Mouse (Mus musculus) adrenal gland, postnatal 10 days (tissue): ENCODE results near the gene Rrm2. TPM values are rescaled to one million over a fixed set of nuclear protein-coding genes. Genes with fewer than 3 reads are reported as not detected.

Experiments used
- DNase-seq: peaks from one replicate; pipeline ENCODE4 v3.0.0; 2021; ENCODE audit warnings: mixed read lengths
- total RNA-seq, 2 experiments: library from RNA; stranded (reverse); gene quantifications; 2 replicates each; pipeline ENCODE4 v1.2.3; 2021

Rrm2 gene
- total RNA-seq, 2 experiments from 2014 or later: 43.7 to 50.5 TPM

DNA sequence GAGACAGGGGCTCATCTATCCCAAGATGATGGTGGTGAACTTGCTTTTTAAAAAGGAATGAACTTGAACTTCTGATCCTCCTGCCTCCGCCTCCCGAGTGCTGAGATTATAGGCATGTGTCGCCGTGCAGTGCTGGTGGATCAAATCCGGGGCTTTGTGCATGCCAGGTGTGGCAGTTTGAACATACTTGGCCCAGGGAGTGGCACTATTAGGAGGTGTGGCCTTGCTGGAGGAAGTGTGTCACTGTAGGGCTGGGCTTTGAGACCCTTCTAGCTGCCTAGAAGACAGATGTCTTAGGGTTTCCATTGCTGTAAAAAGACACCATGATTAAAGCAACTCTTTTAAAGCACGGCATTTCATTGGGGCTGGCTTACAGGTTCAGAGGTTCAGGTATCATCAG lies 42.5 kb downstream of the Rrm2 start:
- no peak for DNase-seq

DNA sequence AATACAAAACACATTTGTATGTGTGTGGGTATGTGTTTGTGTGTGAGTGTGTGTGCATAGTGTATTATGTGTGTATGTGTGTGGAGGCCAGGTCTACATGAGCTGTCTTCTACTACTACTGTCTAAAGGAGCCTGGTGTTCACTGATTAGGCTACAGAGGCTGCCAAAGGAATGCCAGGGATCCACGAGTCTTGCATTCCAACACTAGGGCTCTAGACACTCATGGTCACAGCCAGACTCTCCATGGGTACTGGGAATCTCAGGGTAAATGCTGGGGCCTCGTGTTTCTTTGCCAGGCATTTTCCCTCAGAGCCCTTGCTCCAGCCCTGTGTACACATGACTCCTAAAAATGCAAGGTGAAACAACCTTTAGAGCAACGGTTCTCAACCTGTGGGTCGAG lies 45.6 kb downstream of the Rrm2 start:
- DNase-seq: no peak

DNA sequence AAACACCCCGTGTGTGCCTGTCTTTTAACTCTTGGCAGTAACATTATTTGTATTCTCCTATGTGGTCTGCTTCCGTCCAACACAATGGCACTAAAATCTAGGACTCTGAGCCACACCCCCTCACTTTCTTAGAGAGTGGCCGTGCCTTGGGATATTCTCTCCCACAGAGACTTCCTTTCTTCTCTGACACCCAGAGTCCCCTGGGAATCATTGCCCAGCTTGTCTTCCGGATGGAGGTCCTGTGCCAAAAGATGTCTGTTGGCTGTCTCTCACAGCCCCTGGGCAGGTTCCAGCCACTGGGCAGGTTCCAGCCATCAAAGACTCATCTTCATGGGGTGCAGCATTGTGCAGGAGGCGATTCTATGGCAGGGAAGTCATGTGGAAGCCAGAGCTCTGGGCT lies 46.7 kb downstream of the Rrm2 start:
- DNase-seq: no peak

DNA sequence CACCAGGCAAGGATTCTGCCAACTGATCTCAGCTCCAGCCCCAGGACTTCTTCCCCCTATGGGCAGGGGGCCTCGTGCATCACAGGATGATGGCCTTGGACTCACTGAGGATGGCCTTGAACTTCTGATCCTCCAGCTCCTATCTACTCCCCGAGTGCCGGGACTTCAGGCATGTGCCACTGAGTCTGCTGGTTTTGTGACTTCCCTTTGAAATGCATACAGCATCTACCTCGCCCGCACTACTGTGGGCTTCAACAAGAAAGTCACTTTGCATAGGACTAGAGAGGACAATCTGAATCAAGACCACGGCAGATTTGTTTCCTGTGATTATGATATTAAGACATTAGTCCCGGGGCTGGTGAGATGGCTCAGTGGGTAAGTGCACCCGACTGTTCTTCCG lies 47.4 kb downstream of the Rrm2 start:
- DNase-seq: no peak

DNA sequence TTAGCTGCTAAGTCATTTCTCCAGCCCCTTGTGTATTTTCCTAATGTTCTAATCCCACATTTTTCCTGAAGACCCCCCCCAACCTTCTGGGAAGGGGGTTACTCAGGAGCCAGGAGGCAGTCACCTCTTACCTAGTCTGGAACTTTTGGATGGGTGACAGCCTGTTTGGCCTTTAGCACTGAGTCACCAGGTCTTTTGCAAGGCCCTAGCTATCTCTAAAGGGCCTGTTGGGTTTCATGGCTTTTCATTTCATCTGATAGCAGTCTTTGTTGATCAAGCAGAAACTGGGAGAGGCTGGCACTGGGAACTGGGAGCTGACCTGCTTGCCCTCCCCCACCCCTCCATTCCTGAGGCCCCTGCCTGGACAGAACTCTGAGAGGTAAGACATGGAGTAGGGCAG lies 49.3 kb downstream of the Rrm2 start:
- DNase-seq: no peak

DNA sequence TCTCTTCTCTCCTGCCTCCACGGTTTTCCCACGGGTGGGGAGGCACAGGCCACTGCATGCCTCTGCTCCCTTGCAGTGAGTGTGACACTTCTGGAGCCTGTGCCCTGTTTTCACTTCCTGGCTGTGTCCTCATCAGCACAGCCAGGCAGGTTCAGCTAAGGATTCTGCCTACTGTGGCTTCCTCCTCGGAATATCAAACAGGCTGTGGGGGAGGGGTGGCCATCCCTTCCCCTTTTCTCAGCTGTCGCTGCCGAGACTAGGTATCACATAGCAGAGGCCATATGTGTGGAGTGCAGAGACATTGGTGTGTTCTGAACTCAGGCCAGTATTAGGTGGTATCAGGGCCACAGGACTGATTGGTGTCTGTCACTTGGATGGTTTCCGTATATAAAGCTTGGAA lies 50.3 kb downstream of the Rrm2 start:
- no peak for DNase-seq

DNA sequence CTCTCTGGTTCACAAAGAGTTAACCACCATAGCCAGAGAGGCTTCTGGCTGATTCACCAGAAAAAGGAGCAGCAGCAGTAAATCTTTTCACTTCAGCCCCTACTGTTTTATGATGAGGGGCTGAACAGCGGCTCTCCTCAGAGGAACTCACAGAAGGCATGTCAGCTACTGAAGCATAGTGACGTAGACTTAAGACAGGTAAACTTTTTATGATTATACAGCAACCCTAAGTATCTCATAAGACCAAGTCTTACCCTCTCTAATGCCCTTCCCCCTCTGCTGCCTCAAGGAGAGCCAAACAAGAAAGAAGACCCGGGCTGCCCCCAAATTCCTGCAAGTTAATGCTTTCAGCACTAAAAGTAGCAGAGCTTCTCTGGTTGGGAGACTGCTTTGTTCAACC lies 54.2 kb downstream of the Rrm2 start:
- DNase-seq: no peak

Other genes with a start within 250 kb of the Rrm2 start
- gene Taf1b, start 209.9 kb upstream of the Rrm2 start, total RNA-seq: 10 to 100 TPM; 14.7 to 15.3 TPM
- gene Grhl1, start 136.0 kb upstream of the Rrm2 start, total RNA-seq: 1 to 10 TPM; 1.1 to 1.4 TPM
- gene Klf11, start 57.0 kb upstream of the Rrm2 start, total RNA-seq: 10 to 100 TPM; 20.5 to 21.4 TPM
- 1 to 10 TPM; 2.7 to 4.4 TPM for gene Cys1, start 26.4 kb upstream of the Rrm2 start, total RNA-seq
- 10 to 100 TPM; 14.9 to 18.7 TPM for gene Mboat2, start 122.6 kb downstream of the Rrm2 start, total RNA-seq